Mouse (Mus musculus) intestine, embryonic 16.5 days (tissue): ENCODE data around the gene Bbc3. TPM values are rescaled to one million over a fixed set of nuclear protein-coding genes. Genes with fewer than 3 reads are reported as not detected.

ENCODE experiments used
- ATAC-seq: fragments of 200-750 bp; cut with Nextera tagmentation; 2 replicates; pipeline ENCODE4 v1.8.0; 2017; ENCODE audit warnings: moderate TSS enrichment, moderate library complexity
- H3K27ac ChIP-seq: fragments of 300-500 bp; sonication (generic); 2 replicates; pipeline ENCODE4 v1.5.1; 2014; ENCODE audit warnings: mild to moderate bottlenecking, low read length
- H3K27me3 ChIP-seq: fragments of 300-500 bp; sonication (generic); replicated peaks from 2 replicates; pipeline ENCODE4 v1.6.1; 2014; ENCODE audit warnings: low read length, control low read depth, mixed read lengths; ENCODE audit not compliant: control insufficient read depth, insufficient read depth
- H3K36me3 ChIP-seq: fragments of 300-500 bp; sonication (generic); 2 replicates; pipeline ENCODE4 v1.6.1; 2014; ENCODE audit warnings: low read length, control low read depth; ENCODE audit not compliant: control insufficient read depth, insufficient read depth
- H3K4me1 ChIP-seq: fragments of 300-500 bp; sonication (generic); 2 replicates; pipeline ENCODE4 v1.6.1; 2014; ENCODE audit warnings: low read length, control low read depth, mixed read lengths; ENCODE audit not compliant: control insufficient read depth, insufficient read depth
- H3K4me2 ChIP-seq: fragments of 300-500 bp; sonication (generic); 2 replicates; pipeline ENCODE4 v1.6.1; 2014; ENCODE audit warnings: low read depth, low read length, control low read depth
- H3K4me3 ChIP-seq: fragments of 300-500 bp; sonication (generic); 2 replicates; pipeline ENCODE4 v1.5.1; 2014; ENCODE audit warnings: mild to moderate bottlenecking, low read length
- H3K9ac ChIP-seq: fragments of 300-500 bp; sonication (generic); 2 replicates; pipeline ENCODE4 v1.6.1; 2014; ENCODE audit warnings: low read depth, low read length
- H3K9me3 ChIP-seq: fragments of 300-500 bp; sonication (generic); 2 replicates; pipeline ENCODE4 v1.6.1; 2016; ENCODE audit warnings: low read length, control low read depth; ENCODE audit not compliant: control insufficient read depth
- WGBS: fragments of 180-500 bp; shearing (Covaris S2); extraction: QIAGEN DNeasy Blood & Tissue Kit; methylation state at CpG from one replicate; pipeline ENCODE4 v1.1.7; 2014; 5-methylcytosine and 5-hydroxymethylcytosine counted together
- polyA plus RNA-seq: library from polyadenylated mRNA; unstranded; fragments of >200 nt; fragmentation: Nextera tagmentation; extraction: Ambion mirVana; gene quantifications from 2 replicates; pipeline ENCODE4 v1.2.1, GENCODE M21; 2015

Bbc3 gene
- polyA plus RNA-seq, 1 experiment from 2014 or later, result 6.2 TPM

- Histone ChIP-seq H3K27me3 (no peaks in the 10 kb centered on the region), H3K36me3 (peaks cover 9% of the 10 kb centered on the region; the same call in 1 of the 2 replicates), H3K4me1 (peaks cover 10% of the 10 kb centered on the region), H3K9ac (peak overlapping the region; percentile 41), H3K9me3 (no peaks in the 10 kb centered on the region), H3K27ac (peak overlapping the region; percentile 72), H3K4me2 (no peak overlapping the region), H3K4me3 (no peak overlapping the region)
- peak; percentile 87 for ATAC-seq
- WGBS, result 23% methylated on average over 8 of the region's 8 CpGs
Observed at GRCm38 (mm10) chr7:16325920-16326606, 17.9 kb downstream of the Bbc3 start.

DNA sequence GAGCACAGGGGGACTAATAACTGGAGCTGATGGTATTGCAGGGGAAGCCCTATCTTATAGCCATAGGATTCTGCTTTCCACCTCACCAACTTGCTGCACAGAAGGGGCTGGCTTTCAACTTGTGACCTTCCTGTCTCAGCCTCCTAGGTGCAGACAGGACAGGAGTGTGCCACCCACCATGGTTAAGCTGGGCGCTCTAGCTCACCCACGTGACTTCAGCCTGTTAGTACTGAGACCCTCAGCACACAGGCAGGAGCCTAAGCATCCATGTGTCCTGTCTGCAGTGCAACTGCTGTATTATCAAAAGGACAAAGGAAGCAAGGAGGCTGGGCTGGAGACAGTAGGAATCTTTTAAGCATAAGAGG, 18.4 kb downstream of the Bbc3 start:
- H3K9ac ChIP-seq, result 0 out of 2 replicates have a peak overlapping the region, but pooled peaks have one; percentile 41
- H3K4me3 ChIP-seq, result no peak overlapping the region
- no peak overlapping the region for H3K27ac ChIP-seq
- H3K4me2 ChIP-seq, result no peak overlapping the region
- peaks cover 9% of the 10 kb centered on the region; the same call in 1 of the 2 replicates for H3K36me3 ChIP-seq
- no peaks in the 10 kb centered on the region for H3K27me3 ChIP-seq
- H3K9me3 ChIP-seq, result no peaks in the 10 kb centered on the region
- H3K4me1 ChIP-seq, result peaks cover 10% of the 10 kb centered on the region
- peak; percentile 31; the same call in 1 of the 2 replicates for ATAC-seq
- 95% methylated on average over 2 of the region's 2 CpGs for WGBS

DNA sequence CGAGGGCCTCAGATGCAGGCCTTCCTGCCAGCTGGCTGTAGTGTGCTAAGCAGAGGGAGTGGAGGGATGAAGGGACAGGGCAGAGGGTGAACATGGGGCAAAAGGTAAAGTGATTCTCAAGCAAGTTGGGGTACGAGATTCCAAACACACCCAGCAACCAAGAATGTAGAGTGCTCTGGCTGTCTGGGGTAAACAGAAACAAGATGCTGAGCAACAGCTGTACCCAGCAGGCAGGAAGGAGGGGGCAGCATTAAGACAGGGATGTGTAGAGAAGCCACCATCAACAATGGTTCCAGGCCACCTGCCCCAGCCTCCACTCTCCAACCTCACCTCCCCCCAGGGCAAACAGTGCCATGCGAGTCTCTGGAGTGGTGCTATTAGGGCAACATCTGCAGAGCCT, 21.0 kb downstream of the Bbc3 start:
- ATAC-seq, result no peak
- Histone ChIP-seq H3K4me3 (no peak overlapping the region), H3K9me3 (no peaks in the 10 kb centered on the region), H3K4me2 (no peak overlapping the region), H3K27ac (no peak overlapping the region), H3K27me3 (no peaks in the 10 kb centered on the region), H3K4me1 (peaks cover 10% of the 10 kb centered on the region), H3K36me3 (peaks cover 12% of the 10 kb centered on the region; the same call in 1 of the 2 replicates), H3K9ac (no peak overlapping the region)
- 70% methylated on average over 3 of the region's 3 CpGs for WGBS

DNA sequence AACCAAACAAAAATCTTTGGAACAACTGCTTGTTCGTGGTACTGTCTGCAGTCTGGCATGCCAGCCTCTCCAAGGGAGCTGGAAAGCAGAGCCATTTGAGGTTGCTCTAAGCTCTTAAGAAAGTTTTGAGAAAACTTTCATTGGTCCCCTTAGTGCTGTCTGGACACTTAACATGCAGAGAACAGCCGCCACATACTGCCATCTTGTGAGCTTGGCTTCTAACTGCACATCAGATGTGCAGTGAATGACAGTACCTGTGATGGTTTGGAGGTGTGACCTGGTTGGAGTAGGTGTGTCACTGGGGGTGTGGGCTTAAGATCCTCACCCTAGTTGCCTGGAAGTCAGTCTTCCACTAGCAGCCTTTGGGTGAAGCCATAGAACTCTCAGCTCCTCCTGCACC, 29.5 kb downstream of the Bbc3 start:
- 69% methylated on average over 2 of the region's 2 CpGs for WGBS
- H3K27me3 ChIP-seq, result no peaks in the 10 kb centered on the region
- H3K9ac ChIP-seq, result no peak overlapping the region
- H3K4me3 ChIP-seq, result no peak overlapping the region
- no peak for ATAC-seq
- H3K4me2 ChIP-seq, result no peak overlapping the region
- no peaks in the 10 kb centered on the region for H3K4me1 ChIP-seq
- H3K36me3 ChIP-seq, result peaks cover 15% of the 10 kb centered on the region
- H3K27ac ChIP-seq, result no peak overlapping the region
- H3K9me3 ChIP-seq, result no peaks in the 10 kb centered on the region

DNA sequence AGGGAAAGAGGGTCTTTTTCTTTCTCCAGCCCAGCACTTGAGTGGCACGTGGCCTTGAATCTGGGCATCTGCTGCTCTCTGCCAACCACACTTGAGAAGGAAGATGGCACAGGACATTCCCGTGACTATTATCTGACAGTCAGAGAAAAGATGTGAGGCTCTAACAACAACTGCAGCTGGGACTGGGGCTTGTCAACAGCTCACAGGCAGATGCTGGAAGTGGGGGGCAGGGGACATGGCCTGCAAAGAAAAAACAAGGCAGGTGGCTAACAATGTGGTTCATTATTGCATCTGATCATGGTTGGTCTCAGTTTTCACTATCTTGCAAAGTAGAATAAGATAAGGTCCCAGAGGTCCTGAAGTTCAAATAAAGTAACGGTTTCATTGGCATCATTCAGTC, 36.4 kb downstream of the Bbc3 start:
- Histone ChIP-seq H3K27me3 (no peaks in the 10 kb centered on the region), H3K4me1 (no peaks in the 10 kb centered on the region), H3K9ac (no peak overlapping the region), H3K4me2 (no peak overlapping the region), H3K27ac (no peak overlapping the region), H3K36me3 (peaks cover 4% of the 10 kb centered on the region; the same call in 1 of the 2 replicates), H3K4me3 (no peak overlapping the region), H3K9me3 (no peaks in the 10 kb centered on the region)
- WGBS, result 85% methylated on average over 3 of the region's 3 CpGs
- ATAC-seq, result no peak

GRCm38 (mm10) chr7:16345297-16345696, 37.1 kb downstream of the Bbc3 start:
- no peaks in the 10 kb centered on the region for H3K9me3 ChIP-seq
- WGBS, result 85% methylated on average over 4 of the region's 4 CpGs
- H3K4me1 ChIP-seq, result no peaks in the 10 kb centered on the region
- no peaks in the 10 kb centered on the region for H3K27me3 ChIP-seq
- H3K4me3 ChIP-seq, result no peak overlapping the region
- H3K36me3 ChIP-seq, result peaks cover 4% of the 10 kb centered on the region
- H3K27ac ChIP-seq, result no peak overlapping the region
- ATAC-seq, result no peak
- H3K9ac ChIP-seq, result no peak overlapping the region
- no peak overlapping the region for H3K4me2 ChIP-seq

DNA sequence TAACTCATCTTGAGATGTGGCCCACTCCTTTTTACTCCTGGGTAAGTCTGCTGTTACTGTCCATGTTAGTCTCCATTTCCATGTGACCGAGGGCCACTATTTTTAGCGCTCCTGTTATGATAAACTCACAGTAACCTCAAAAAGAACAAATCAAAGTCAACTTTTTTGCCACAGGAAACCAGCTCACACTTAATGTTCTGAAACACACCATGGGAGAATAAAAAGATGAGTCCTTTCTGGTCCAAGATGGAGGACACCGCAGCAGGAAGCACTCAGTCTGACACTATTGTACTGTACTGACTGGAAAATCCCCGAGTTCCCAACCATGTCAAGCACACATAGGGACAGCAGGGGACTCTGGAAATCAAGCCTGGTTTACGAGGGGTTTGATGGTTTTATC, 41.8 kb downstream of the Bbc3 start:
- peaks cover 11% of the 10 kb centered on the region for H3K36me3 ChIP-seq

DNA sequence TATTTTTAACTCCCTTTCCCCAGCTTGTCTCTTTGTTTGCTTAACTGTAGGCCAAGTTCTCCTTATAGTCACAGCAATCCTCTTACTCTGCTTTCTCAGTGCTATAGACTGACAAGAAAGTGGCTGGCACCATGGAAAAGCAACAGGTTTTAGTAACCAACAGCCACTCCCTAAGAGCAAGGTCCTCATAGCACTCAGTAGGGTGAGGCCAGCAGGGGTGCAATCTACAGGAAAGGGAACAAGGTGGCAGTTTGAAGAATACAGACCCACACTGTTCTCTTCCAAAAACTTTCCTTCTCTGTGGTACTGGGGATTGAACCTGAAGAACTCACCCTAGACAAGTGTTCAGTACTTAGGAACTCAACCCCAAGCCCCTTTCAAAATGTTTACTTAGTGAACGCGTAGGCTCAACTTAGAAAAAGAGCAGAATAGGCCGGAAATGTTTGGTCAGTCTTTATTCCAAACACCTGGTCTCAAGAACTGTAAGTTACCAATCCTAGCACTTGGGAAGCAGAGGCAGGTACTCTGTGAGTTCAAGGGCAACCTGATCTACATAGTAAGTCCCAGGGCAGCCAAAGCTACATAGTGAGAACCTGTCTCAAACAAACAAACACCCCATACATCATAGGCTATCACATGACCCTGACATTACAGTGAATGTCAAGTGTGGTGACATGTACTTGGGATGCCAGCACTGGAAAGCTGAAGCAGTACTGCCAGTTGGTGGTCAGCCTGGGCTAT, 47.8 kb downstream of the Bbc3 start:
- WGBS, result 73% methylated on average over 3 of the region's 3 CpGs

More for the DNA sequence above, 41.8 kb downstream of the Bbc3 start:
- 73% methylated on average over 5 of the region's 5 CpGs for WGBS
- Histone ChIP-seq H3K27me3 (no peaks in the 10 kb centered on the region), H3K4me3 (no peak overlapping the region), H3K4me1 (no peaks in the 10 kb centered on the region), H3K9ac (no peak overlapping the region), H3K4me2 (no peak overlapping the region), H3K27ac (no peak overlapping the region), H3K9me3 (no peaks in the 10 kb centered on the region)
- no peak for ATAC-seq

GRCm38 (mm10) chr7:16357602-16358001, 49.4 kb downstream of the Bbc3 start:
- WGBS, result 91% methylated on average over 3 of the region's 3 CpGs
- peaks cover 22% of the 10 kb centered on the region for H3K36me3 ChIP-seq
- ATAC-seq, result no peak

More for the DNA sequence above, 47.8 kb downstream of the Bbc3 start:
- peak; percentile 96 for ATAC-seq
- Histone ChIP-seq H3K36me3 (peaks cover 22% of the 10 kb centered on the region), H3K4me3 (no peak overlapping the region), H3K9ac (no peak overlapping the region), H3K4me1 (no peaks in the 10 kb centered on the region), H3K9me3 (no peaks in the 10 kb centered on the region), H3K27ac (peak overlapping the region; percentile 90), H3K27me3 (no peaks in the 10 kb centered on the region), H3K4me2 (no peak overlapping the region)

More at GRCm38 (mm10) chr7:16357602-16358001, 49.4 kb downstream of the Bbc3 start:
- Histone ChIP-seq H3K9ac (no peak overlapping the region), H3K4me2 (no peak overlapping the region), H3K27ac (no peak overlapping the region), H3K27me3 (no peaks in the 10 kb centered on the region), H3K4me3 (no peak overlapping the region), H3K4me1 (no peaks in the 10 kb centered on the region), H3K9me3 (no peaks in the 10 kb centered on the region)
